Mouse (Mus musculus): ENCODE data around the gene Wtip.
A peak's percentile ranks its signal among the peaks of the same experiment; 100 is the strongest.

DNA sequence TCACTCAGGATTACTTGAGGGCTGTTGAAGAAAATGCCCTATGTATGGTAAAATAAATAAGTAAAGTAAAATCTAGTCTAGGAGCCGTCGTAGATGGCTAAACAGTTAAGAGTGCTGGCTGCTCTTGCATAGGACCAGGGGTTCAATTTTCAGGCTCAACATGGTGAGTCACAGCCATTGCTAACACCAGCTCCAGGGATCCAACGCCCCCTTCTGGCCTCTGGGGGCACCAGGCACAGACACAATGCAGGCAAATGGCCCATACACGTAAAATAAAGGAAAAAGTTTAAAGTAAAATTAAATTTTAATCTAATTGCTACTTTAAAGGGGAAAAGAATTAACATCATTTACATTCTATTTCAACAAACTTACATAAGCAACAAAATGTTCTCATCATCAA is 33.8 kb upstream of the Wtip start:
- TF ChIP-seq POLR2A (IDR thresholded peaks at IDR 0.05; ENCODE audit: low read depth, low read length) (no peak), CTCF (IDR thresholded peaks at IDR 0.05; ENCODE audit: borderline replicate concordance, insufficient read depth, low read length) (peak; percentile 67; the same call in 1 of the 2 replicates)
